Mouse (Mus musculus) G1E (cell line): ENCODE measurements around the gene Adarb1.

Source experiments
- CTCF ChIP-seq: IDR thresholded peaks from 2 replicates; pipeline ENCODE4 v1.5.1; 2012; ENCODE audit warnings: low read depth, low read length, inconsistent platforms, mixed read lengths
- GATA1 ChIP-seq: IDR thresholded peaks from 2 replicates; pipeline ENCODE4 v1.6.1; 2012; ENCODE audit warnings: borderline replicate concordance, low read length, inconsistent platforms, mixed read lengths
- POLR2AphosphoS5 ChIP-seq: IDR thresholded peaks from 2 replicates; pipeline ENCODE4 v1.6.1; 2012; ENCODE audit warnings: low read depth, low read length, inconsistent platforms; ENCODE audit not compliant: insufficient replicate concordance
- TAL1 ChIP-seq: conservative IDR thresholded peaks from 2 replicates; pipeline ENCODE4 v1.6.1; 2012; ENCODE audit warnings: low read depth, low read length, inconsistent platforms, mixed read lengths

- TF ChIP-seq CTCF (no peak), GATA1 (no peak), POLR2AphosphoS5 (no peak), TAL1 (no peak)
These were observed 15.6 kb downstream of the Adarb1 start for GRCm38 (mm10) chr10:77402463-77402862.
